22 mouse cellular contexts compared by ENCODE assay signal in the genomic region with DNA sequence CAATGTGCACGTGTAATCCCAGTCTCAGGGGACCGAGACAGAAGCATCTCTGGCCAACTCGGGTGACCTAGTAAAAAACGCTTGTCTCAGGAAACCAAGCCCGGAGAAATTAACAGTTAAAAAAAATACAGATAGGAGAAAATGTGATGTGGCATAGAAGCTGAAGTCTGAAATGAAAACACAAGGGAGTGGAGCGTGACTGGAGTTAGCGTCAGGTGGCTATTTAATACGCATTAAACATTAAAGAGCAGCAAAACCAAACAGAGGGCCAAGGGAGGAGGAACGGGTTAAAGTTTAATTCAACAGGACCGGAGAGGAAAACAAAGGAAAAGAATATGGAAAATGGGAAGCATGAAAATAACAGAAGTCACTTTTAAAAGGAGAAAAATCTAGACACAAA.
A peak's percentile ranks its signal among the peaks of the same experiment; 100 is the strongest.
DNase-seq lines count a peak whose midpoint lies in the region; ATAC-seq and TF ChIP-seq lines count a peak whose summit lies in the region.
"Had no signal": no experiment of that assay in that cellular context is flagged by ENCODE, and none has a peak within 500 bp of the region (broad histone marks: within the 10 kb centered on the region; RNA-seq: fewer than 3 reads in every experiment).

No protein-coding gene starts in this region.

- H3K9me3 ChIP-seq in liver, embryonic 11.5 days (ENCODE audit: control insufficient read depth, low read length) = no peaks in the 10 kb centered on the region
- no peaks in the 10 kb centered on the region for H3K9me3 ChIP-seq in kidney, postnatal 0 days (replicated peaks; ENCODE audit: low read length)
- H3K9me3 ChIP-seq: embryonic facial prominence, embryonic 12.5 days; forebrain, embryonic 12.5 days; G1E; hindbrain, embryonic 10.5 days had no signal

- intact Hi-C loops in gastrocnemius, postnatal 36 days (cut with DNase I) = no loop called here

- no peak for ATAC-seq in liver, embryonic 11.5 days (replicated peaks; ENCODE audit: low FRiP score)
- no peak for ATAC-seq in kidney, postnatal 0 days (replicated peaks; ENCODE audit: low FRiP score, low read depth)
- ATAC-seq: CD4-positive, CD25-positive, alpha-beta regulatory T cell, adult 4 months; forebrain, embryonic 16.5 days had no signal

- H3K79me2 ChIP-seq in liver, adult 2 months (ENCODE audit: control insufficient read depth, insufficient read depth, low read length) = peaks cover 21% of the 10 kb centered on the region

- H3K4me1 ChIP-seq in liver, adult 2 months (ENCODE audit: control insufficient read depth, insufficient read depth, low read length) = peaks cover 24% of the 10 kb centered on the region
- peaks cover 26% of the 10 kb centered on the region for H3K4me1 ChIP-seq in liver, embryonic 11.5 days (replicated peaks; ENCODE audit: control insufficient read depth, insufficient read depth, low read length)
- no peaks in the 10 kb centered on the region for H3K4me1 ChIP-seq in kidney, postnatal 0 days (replicated peaks; ENCODE audit: insufficient read depth, low read length)
- H3K4me1 ChIP-seq: embryonic facial prominence, embryonic 12.5 days; hindbrain, embryonic 10.5 days had no signal

- TF ChIP-seq POLR2A in liver, adult 2 months (IDR thresholded peaks at IDR 0.05; ENCODE audit: extremely low read depth, insufficient read depth, low read length) = no peak

- no peak overlapping the region for H3K4me3 ChIP-seq in liver, adult 2 months (ENCODE audit: insufficient read depth, low read depth, low read length)
- H3K4me3 ChIP-seq in liver, embryonic 11.5 days (ENCODE audit: low read depth, low read length) = no peak overlapping the region
- H3K4me3 ChIP-seq in kidney, postnatal 0 days (replicated peaks; ENCODE audit: low read depth, low read length) = no peak overlapping the region
- H3K4me3 ChIP-seq: embryonic facial prominence, embryonic 12.5 days; forebrain, embryonic 12.5 days; heart, adult 2 months; hindbrain, embryonic 10.5 days had no signal

- H3K27me3 ChIP-seq in liver, adult 2 months (ENCODE audit: control insufficient read depth, insufficient read depth, low read length) = no peaks in the 10 kb centered on the region
- H3K27me3 ChIP-seq in liver, embryonic 11.5 days (replicated peaks; ENCODE audit: control insufficient read depth, insufficient read depth, low read length) = no peaks in the 10 kb centered on the region
- no peaks in the 10 kb centered on the region for H3K27me3 ChIP-seq in kidney, postnatal 0 days (ENCODE audit: insufficient read depth, low read length)
- H3K27me3 ChIP-seq: embryonic facial prominence, embryonic 12.5 days; forebrain, embryonic 12.5 days had no signal

- H3K9ac ChIP-seq in liver, adult 2 months (ENCODE audit: low read depth, low read length) = no peak overlapping the region
- no peak overlapping the region for H3K9ac ChIP-seq in liver, embryonic 11.5 days (ENCODE audit: low read depth, low read length)
- no peak overlapping the region for H3K9ac ChIP-seq in kidney, postnatal 0 days (ENCODE audit: low read depth, low read length)
- H3K9ac ChIP-seq: embryonic facial prominence, embryonic 12.5 days; forebrain, embryonic 12.5 days; hindbrain, embryonic 14.5 days had no signal

- H3K36me3 ChIP-seq in liver, adult 2 months (ENCODE audit: control insufficient read depth, insufficient read depth, low read length) = no peaks in the 10 kb centered on the region
- H3K36me3 ChIP-seq in liver, embryonic 11.5 days (ENCODE audit: control insufficient read depth, insufficient read depth, low read length) = no peaks in the 10 kb centered on the region
- no peaks in the 10 kb centered on the region for H3K36me3 ChIP-seq in kidney, postnatal 0 days (ENCODE audit: insufficient read depth, low read length)
- H3K36me3 ChIP-seq: embryonic facial prominence, embryonic 12.5 days; forebrain, embryonic 12.5 days; hindbrain, embryonic 10.5 days had no signal

- peak; percentile 64 for DNase-seq in liver, adult 2 months (ENCODE audit: extremely low read depth, low read depth, low spot score)
- DNase-seq in liver, embryonic 11.5 days (ENCODE audit: low spot score) = no peak
- peak; percentile 86 for DNase-seq in kidney, adult 9 months
- DNase-seq in kidney, postnatal 0 days (ENCODE audit: low spot score) = peak; percentile 45
- peak; percentile 30 for DNase-seq in yolk sac, embryonic 10.5 days (ENCODE audit: low spot score)
- no peak for DNase-seq in gastrocnemius, postnatal 36 days
- DNase-seq in cerebellum, adult 8-10 months = no peak
- DNase-seq: adrenal gland, adult 8-10 months; adrenal gland, postnatal 36 days; cerebellum, adult 11 months; cerebellum, adult 9-10 months; cerebellum, postnatal 25 days; gastrocnemius, postnatal 10 days; heart, adult 2 months had no signal

- WGBS in liver, adult 2 months = 12% methylated on average over 10 of the region's 10 CpGs
- WGBS in liver, embryonic 11.5 days = 76% methylated on average over 10 of the region's 10 CpGs
- 27% methylated on average over 10 of the region's 10 CpGs for WGBS in kidney, postnatal 0 days

- TF ChIP-seq CTCF in liver, adult 2 months (IDR thresholded peaks at IDR 0.05; ENCODE audit: low read depth, low read length) = no peak
- no peak for TF ChIP-seq CTCF in kidney, postnatal 0 days (IDR thresholded peaks at IDR 0.05; ENCODE audit: low read depth)

- no peak overlapping the region for H3K4me2 ChIP-seq in liver, embryonic 11.5 days
- no peak overlapping the region for H3K4me2 ChIP-seq in kidney, postnatal 0 days (ENCODE audit: low read length)
- H3K4me2 ChIP-seq: embryonic facial prominence, embryonic 12.5 days; forebrain, embryonic 12.5 days; heart, embryonic 11.5 days; hindbrain, embryonic 14.5 days had no signal

- H3K27ac ChIP-seq in liver, adult 2 months (replicated peaks; ENCODE audit: insufficient read depth, low read depth, low read length) = no peak overlapping the region; the same call in 1 of the 2 replicates
- H3K27ac ChIP-seq in liver, embryonic 11.5 days (ENCODE audit: low read depth, low read length) = no peak overlapping the region
- peak overlapping the region; percentile 31; the same call in 1 of the 2 replicates for H3K27ac ChIP-seq in kidney, postnatal 0 days
- H3K27ac ChIP-seq: embryonic facial prominence, embryonic 12.5 days; forebrain, embryonic 12.5 days; heart, adult 2 months; hindbrain, embryonic 10.5 days; hindbrain, embryonic 14.5 days had no signal

Comparison
In these comparisons a context has a peak if more than half of its experiments do, and no peak if none do; other contexts are left out.
1. DNase-seq: peak in liver, adult 2 months (single experiment), kidney, adult 9 months (single experiment), kidney, postnatal 0 days (single experiment) and yolk sac, embryonic 10.5 days (single experiment); none in liver, embryonic 11.5 days (single experiment), gastrocnemius, postnatal 36 days (0 of 2) and cerebellum, adult 8-10 months (single experiment).